Mouse (Mus musculus) kidney, adult 2 months (tissue): ENCODE data around the gene Pa2g4. TPM values are rescaled to one million over a fixed set of nuclear protein-coding genes. Genes with fewer than 3 reads are reported as not detected.

Experiments used
- DNase-seq: peaks from one replicate; pipeline ENCODE4 v3.0.0; 2021
- H3K27ac ChIP-seq: fragments of 200-500 bp; 2 replicates; pipeline ENCODE4 v1.5.1; 2012; ENCODE audit warnings: low read depth, low read length, control low read depth, inconsistent platforms; ENCODE audit not compliant: insufficient read depth
- H3K27me3 ChIP-seq: fragments of 200-500 bp; replicated peaks from 2 replicates; pipeline ENCODE4 v1.6.1; 2012; ENCODE audit warnings: mild to moderate bottlenecking, moderate library complexity, low read length, inconsistent platforms; ENCODE audit not compliant: control insufficient read depth, insufficient read depth
- H3K36me3 ChIP-seq: fragments of 200-500 bp; 2 replicates; pipeline ENCODE4 v1.6.1; 2012; ENCODE audit warnings: mild to moderate bottlenecking, moderate library complexity, low read length, inconsistent platforms; ENCODE audit not compliant: control insufficient read depth, insufficient read depth
- H3K4me1 ChIP-seq: fragments of 200-500 bp; 2 replicates; pipeline ENCODE4 v1.6.1; 2011; ENCODE audit warnings: low read length; ENCODE audit not compliant: control insufficient read depth, insufficient read depth
- H3K4me3 ChIP-seq: fragments of 200-500 bp; 2 replicates; pipeline ENCODE4 v1.5.1; 2011; ENCODE audit warnings: mild to moderate bottlenecking, low read depth, low read length, control low read depth; ENCODE audit not compliant: insufficient read depth
- CTCF ChIP-seq: fragments of 200-500 bp; conservative IDR thresholded peaks from 2 replicates; pipeline ENCODE4 v1.5.1; 2011; ENCODE audit warnings: low read depth, mild to moderate bottlenecking, control low read depth, low read length, moderate library complexity, mixed read lengths; ENCODE audit not compliant: insufficient read depth, insufficient read length
- POLR2A ChIP-seq: fragments of 200-500 bp; IDR thresholded peaks from one replicate; pipeline ENCODE4 v1.6.1; 2011; ENCODE audit warnings: low read depth, low read length, control low read depth
- WGBS: fragments of 180-500 bp; shearing (Covaris S2); methylation state at CpG from one replicate; pipeline ENCODE4 v1.1.7; 2018; 5-methylcytosine and 5-hydroxymethylcytosine counted together
- polyA plus RNA-seq: library from polyadenylated mRNA; depleted of rRNA; stranded (reverse); fragments of >200 nt; gene quantifications from 2 replicates; pipeline ENCODE4 v1.2.3, GENCODE M21; 2012; rRNA removed

Pa2g4 gene
- polyA plus RNA-seq, 1 experiment, result 25.1 TPM

DNA sequence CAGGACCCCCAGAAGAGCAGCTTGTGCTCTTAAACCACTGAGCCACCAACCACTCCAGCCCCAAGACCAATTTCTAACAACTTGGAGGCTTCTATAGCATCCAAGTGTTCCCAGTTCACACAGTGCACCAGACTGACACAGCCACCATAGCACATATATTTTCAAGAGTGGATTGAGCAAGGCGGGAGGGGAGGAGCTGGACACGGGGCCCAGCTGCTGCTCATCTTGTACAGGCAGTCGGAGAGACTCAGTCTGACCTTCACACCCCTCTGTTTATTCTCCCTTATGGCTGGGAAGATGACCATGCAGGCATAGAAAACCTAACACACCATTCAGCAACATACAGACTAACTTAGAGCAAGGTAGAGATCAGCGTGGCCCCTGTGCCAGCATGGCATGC, 56.0 kb downstream of the Pa2g4 start:
- Histone ChIP-seq H3K36me3 (no peaks in the 10 kb centered on the region), H3K27ac (no peak overlapping the region), H3K27me3 (no peaks in the 10 kb centered on the region), H3K4me3 (no peak overlapping the region), H3K4me1 (no peaks in the 10 kb centered on the region)
- no peak for TF ChIP-seq CTCF
- TF ChIP-seq POLR2A, result no peak
- DNase-seq, result no peak
- WGBS, result 67% methylated on average over 4 of the region's 4 CpGs

- Histone ChIP-seq H3K4me1 (no peaks in the 10 kb centered on the region), H3K27ac (no peak overlapping the region), H3K4me3 (no peak overlapping the region), H3K36me3 (no peaks in the 10 kb centered on the region), H3K27me3 (no peaks in the 10 kb centered on the region)
- no peak for DNase-seq
- WGBS, result 90% methylated on average over 9 of the region's 9 CpGs
- TF ChIP-seq CTCF (no peak), POLR2A (no peak)
Measured at GRCm38 (mm10) chr10:128509203-128509602, 56.6 kb downstream of the Pa2g4 start.

- Histone ChIP-seq H3K36me3 (no peaks in the 10 kb centered on the region), H3K4me1 (0 out of 2 replicates have a peak, but pooled peaks cover 3% of the 10 kb centered on the region), H3K27ac (no peak overlapping the region), H3K4me3 (no peak overlapping the region), H3K27me3 (no peaks in the 10 kb centered on the region)
- DNase-seq, result no peak
- TF ChIP-seq CTCF (no peak), POLR2A (no peak)
- 79% methylated on average over 9 of the region's 9 CpGs for WGBS
Measured at GRCm38 (mm10) chr10:128508260-128508659, 57.5 kb downstream of the Pa2g4 start.

Other genes starting within 250 kb of the Pa2g4 start
- 90.8 and 118 TPM in 2 replicates for gene Cnpy2, start 243.5 kb downstream of the Pa2g4 start, polyA plus RNA-seq
- 252 and 273 TPM in 2 replicates for gene Cs, start 228.3 kb downstream of the Pa2g4 start, polyA plus RNA-seq
- 58.7 and 72.3 TPM in 2 replicates for gene Coq10a, start 197.0 kb downstream of the Pa2g4 start, polyA plus RNA-seq
- 21.5 and 22.5 TPM in 2 replicates for gene Ankrd52, start 188.9 kb downstream of the Pa2g4 start, polyA plus RNA-seq
- gene Slc39a5, start 164.8 kb downstream of the Pa2g4 start, polyA plus RNA-seq, result 114 and 137 TPM in 2 replicates
- gene Nabp2, start 154.5 kb downstream of the Pa2g4 start, polyA plus RNA-seq, result 33.2 and 37.8 TPM in 2 replicates
- 19.5 and 19.6 TPM in 2 replicates for gene Rnf41, start 154.3 kb downstream of the Pa2g4 start, polyA plus RNA-seq
- 81.3 and 81.4 TPM in 2 replicates for gene Smarcc2, start 106.7 kb downstream of the Pa2g4 start, polyA plus RNA-seq
- 897 and 1,416 TPM in 2 replicates for gene Myl6, start 71.8 kb downstream of the Pa2g4 start, polyA plus RNA-seq
- gene Myl6b, start 67.3 kb downstream of the Pa2g4 start, polyA plus RNA-seq, result 8.4 and 10.6 TPM in 2 replicates
- gene Esyt1, start 40.1 kb downstream of the Pa2g4 start, polyA plus RNA-seq, result 24.5 and 25.5 TPM in 2 replicates
- gene Zc3h10, start 18.2 kb downstream of the Pa2g4 start, polyA plus RNA-seq, result 10.0 and 11.3 TPM in 2 replicates
- gene Rpl41, start 16.7 kb downstream of the Pa2g4 start, polyA plus RNA-seq, result 1,799 and 2,275 TPM in 2 replicates
- gene Erbb3, start 23.7 kb upstream of the Pa2g4 start, polyA plus RNA-seq, result 26.9 and 30.2 TPM in 2 replicates
- gene Rps26, start 60.8 kb upstream of the Pa2g4 start, polyA plus RNA-seq, result 520 and 798 TPM in 2 replicates
- gene Ikzf4, start 80.0 kb upstream of the Pa2g4 start, polyA plus RNA-seq, result 2.9 and 3.2 TPM in 2 replicates
- gene Suox, start 108.1 kb upstream of the Pa2g4 start, polyA plus RNA-seq, result 76.3 and 84.1 TPM in 2 replicates
- 101 and 111 TPM in 2 replicates for gene Rab5b, start 130.3 kb upstream of the Pa2g4 start, polyA plus RNA-seq
- gene Pmel, start 138.2 kb upstream of the Pa2g4 start, polyA plus RNA-seq, result 0.61 and 1.0 TPM in 2 replicates
- gene Cdk2, start 139.0 kb upstream of the Pa2g4 start, polyA plus RNA-seq, result 12.4 and 12.7 TPM in 2 replicates
- gene Dgka, start 178.9 kb upstream of the Pa2g4 start, polyA plus RNA-seq, result 17.4 and 24.5 TPM in 2 replicates
- gene Pym1, start 181.9 kb upstream of the Pa2g4 start, polyA plus RNA-seq, result 17.6 and 20.0 TPM in 2 replicates
- gene Mmp19, start 224.9 kb upstream of the Pa2g4 start, polyA plus RNA-seq, result 1.7 and 2.5 TPM in 2 replicates
- 16.2 and 17.3 TPM in 2 replicates for gene Dnajc14, start 238.1 kb upstream of the Pa2g4 start, polyA plus RNA-seq
- gene Tmem198b, start 238.4 kb upstream of the Pa2g4 start, polyA plus RNA-seq, result 10.0 and 11.8 TPM in 2 replicates